Mouse (Mus musculus) natural killer cell, adult 2 months (primary cell): Measurements from ENCODE around the gene Daam2.
A peak's percentile ranks its signal among the peaks of the same experiment; 100 is the strongest.
"Not testable (repeated sequence)": the region's sequence is repeated elsewhere in the genome, so short reads cannot be mapped to it uniquely, and the experiment has no call there.

Source experiments
- DNase-seq, 2 experiments: peaks; one replicate each; pipeline ENCODE4 v3.0.0; 2022; ENCODE audit warnings: low spot score in 2 of 2

Gene Daam2

GRCm38 (mm10) chr17:49481876-49482275 is 82.3 kb downstream of the Daam2 start:
- no peak for DNase-seq

- DNase-seq: no peak
These were observed 86.8 kb downstream of the Daam2 start for GRCm38 (mm10) chr17:49477370-49477769.

- no peak for DNase-seq
These were observed 89.0 kb downstream of the Daam2 start for GRCm38 (mm10) chr17:49475174-49475573.

- no peak for DNase-seq
These were observed 90.1 kb downstream of the Daam2 start for GRCm38 (mm10) chr17:49474051-49474450.

GRCm38 (mm10) chr17:49472626-49473025 is 91.5 kb downstream of the Daam2 start:
- no peak for DNase-seq

GRCm38 (mm10) chr17:49468223-49468622 is 95.9 kb downstream of the Daam2 start:
- DNase-seq: peak; percentile 11 to 13

- DNase-seq: no peak
These were observed 99.3 kb downstream of the Daam2 start for GRCm38 (mm10) chr17:49464884-49465283.

GRCm38 (mm10) chr17:49458386-49458785 is 105.8 kb downstream of the Daam2 start:
- DNase-seq: no peak

- DNase-seq: no peak
These were observed 106.3 kb downstream of the Daam2 start for GRCm38 (mm10) chr17:49457833-49458232.

- DNase-seq: no peak
These were observed 107.8 kb downstream of the Daam2 start for GRCm38 (mm10) chr17:49456334-49456733.

GRCm38 (mm10) chr17:49450922-49451321 is 113.2 kb downstream of the Daam2 start:
- DNase-seq: no peak

- no peak for DNase-seq
These were observed 114.9 kb downstream of the Daam2 start for GRCm38 (mm10) chr17:49449230-49449608.

GRCm38 (mm10) chr17:49448570-49449229 is 115.4 kb downstream of the Daam2 start:
- no peak for DNase-seq

- peak; percentile 8 to 14 for DNase-seq
These were observed 121.3 kb downstream of the Daam2 start for GRCm38 (mm10) chr17:49442841-49443240.

GRCm38 (mm10) chr17:49440331-49441130 is 123.6 kb downstream of the Daam2 start:
- DNase-seq: no peak

GRCm38 (mm10) chr17:49439706-49440105 is 124.4 kb downstream of the Daam2 start:
- DNase-seq: no peak

- no peak for DNase-seq
These were observed 125.1 kb downstream of the Daam2 start for GRCm38 (mm10) chr17:49438822-49439574.

GRCm38 (mm10) chr17:49437306-49437705 is 126.8 kb downstream of the Daam2 start:
- not testable (repeated sequence) for DNase-seq

GRCm38 (mm10) chr17:49436631-49437030 is 127.5 kb downstream of the Daam2 start:
- no peak for DNase-seq

- peak; percentile 15 to 33 for DNase-seq
These were observed 129.1 kb downstream of the Daam2 start for GRCm38 (mm10) chr17:49435081-49435480.

GRCm38 (mm10) chr17:49434236-49434635 is 129.9 kb downstream of the Daam2 start:
- DNase-seq: no peak

GRCm38 (mm10) chr17:49433071-49433470 is 131.1 kb downstream of the Daam2 start:
- DNase-seq: no peak
